Mouse (Mus musculus) layer of hippocampus, adult 11-12 months (tissue): Measurements from ENCODE around the gene Oosp1.

Source experiments
- DNase-seq: peaks from one replicate; pipeline ENCODE4 v3.0.0; 2022; ENCODE audit warnings: low spot score

Gene Oosp1

GRCm38 (mm10) chr19:11690839-11691238 is at the start of gene Oosp1:
TSS of gene Oosp1 (minus strand) at chr19:11691150.
- no peak for DNase-seq

GRCm38 (mm10) chr19:11736455-11736854 is 45.5 kb upstream of the Oosp1 start:
- DNase-seq: no peak

DNA sequence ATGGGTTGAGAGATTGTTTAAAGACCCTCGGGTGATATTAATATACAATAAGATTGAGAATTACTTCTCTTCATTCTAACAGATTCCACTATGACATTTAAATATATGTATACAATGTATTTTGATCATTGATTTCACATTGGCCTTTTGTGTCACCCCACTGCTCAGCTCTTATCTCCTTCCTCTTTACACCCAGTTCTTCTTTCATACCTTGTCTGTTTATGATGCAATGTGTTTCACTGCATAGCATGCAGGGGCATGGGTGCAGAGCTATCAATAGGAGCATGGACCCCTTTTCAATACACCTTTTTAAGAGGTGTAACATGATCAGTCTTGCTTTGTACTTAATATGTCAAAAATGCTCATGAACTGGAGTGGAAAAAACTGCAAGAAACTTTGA is 39.3 kb upstream of the Oosp1 start:
- DNase-seq: no peak

- no peak for DNase-seq
Observed at GRCm38 (mm10) chr19:11727304-11727703, 36.4 kb upstream of the Oosp1 start.

- no peak for DNase-seq
Observed at GRCm38 (mm10) chr19:11725915-11726314, 35.0 kb upstream of the Oosp1 start.

GRCm38 (mm10) chr19:11724275-11724674 is 33.3 kb upstream of the Oosp1 start:
- no peak for DNase-seq

GRCm38 (mm10) chr19:11723870-11724269 is 32.9 kb upstream of the Oosp1 start:
- DNase-seq: no peak

DNA sequence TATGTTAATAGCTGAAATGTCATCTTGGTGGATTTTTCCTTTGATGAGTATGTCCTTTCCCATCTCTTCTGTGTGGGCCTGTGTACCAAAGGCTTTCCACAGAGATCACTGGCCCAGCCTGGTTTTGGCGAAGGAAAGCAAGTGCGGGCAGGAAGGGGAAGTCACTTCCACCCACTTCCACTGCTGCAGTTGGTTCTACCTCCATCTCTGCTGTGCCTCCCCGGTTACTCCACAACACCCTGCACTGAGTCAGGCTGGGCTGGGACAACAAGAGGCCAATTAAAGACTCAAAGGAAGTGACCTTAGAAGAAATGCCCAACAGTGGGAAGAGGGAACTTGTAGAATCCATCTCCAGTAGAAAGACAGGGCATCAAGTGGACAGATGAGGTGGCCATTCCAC is 29.1 kb upstream of the Oosp1 start:
- DNase-seq: no peak

DNA sequence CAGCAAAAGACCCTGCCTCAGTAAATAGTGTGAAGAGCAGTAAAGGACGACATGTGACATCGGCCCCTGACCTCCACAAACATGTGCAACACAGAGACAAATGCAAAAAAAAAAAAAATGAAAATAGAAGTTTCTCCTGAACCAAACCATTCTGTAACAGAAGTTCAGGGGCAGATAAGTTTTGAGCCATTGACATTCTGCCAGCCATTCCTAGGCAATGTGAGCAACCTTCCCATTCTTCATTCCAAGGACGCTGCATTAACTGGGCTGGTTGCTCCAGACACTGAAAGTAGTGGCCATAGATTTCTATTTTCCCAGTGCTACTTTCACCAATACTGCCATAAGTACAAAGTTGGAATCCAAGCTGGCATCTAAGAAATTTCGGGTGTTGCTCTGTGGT is 21.5 kb upstream of the Oosp1 start:
- DNase-seq: no peak

- no peak for DNase-seq
Observed at GRCm38 (mm10) chr19:11698342-11698741, 7.4 kb upstream of the Oosp1 start.

DNA sequence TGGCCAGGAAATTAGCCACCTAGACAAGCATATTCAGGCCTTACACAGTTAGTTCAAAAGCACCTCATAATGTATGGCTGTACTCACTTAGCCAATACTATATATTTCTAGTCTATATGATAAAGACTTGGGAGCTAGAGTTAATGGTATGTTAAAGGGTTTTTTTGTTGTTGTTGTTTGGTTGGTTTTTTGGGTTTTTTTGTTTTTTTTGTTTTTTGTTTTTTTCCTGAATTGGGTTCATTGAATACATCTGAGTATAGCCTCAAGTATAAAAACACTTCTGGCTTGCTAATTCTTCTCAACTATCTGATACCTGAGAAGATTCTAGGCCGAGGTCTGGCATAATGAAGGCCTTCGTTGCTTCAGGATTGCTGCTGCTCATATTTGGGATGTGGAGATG is 5.8 kb upstream of the Oosp1 start, which contains the start of gene Oosp3:
TSS of gene Oosp3 (plus strand) at position 301 of the 400 bp plus-strand sequence.
- no peak for DNase-seq

GRCm38 (mm10) chr19:11691454-11691853 is 504 bp upstream of the Oosp1 start:
- no peak for DNase-seq

DNA sequence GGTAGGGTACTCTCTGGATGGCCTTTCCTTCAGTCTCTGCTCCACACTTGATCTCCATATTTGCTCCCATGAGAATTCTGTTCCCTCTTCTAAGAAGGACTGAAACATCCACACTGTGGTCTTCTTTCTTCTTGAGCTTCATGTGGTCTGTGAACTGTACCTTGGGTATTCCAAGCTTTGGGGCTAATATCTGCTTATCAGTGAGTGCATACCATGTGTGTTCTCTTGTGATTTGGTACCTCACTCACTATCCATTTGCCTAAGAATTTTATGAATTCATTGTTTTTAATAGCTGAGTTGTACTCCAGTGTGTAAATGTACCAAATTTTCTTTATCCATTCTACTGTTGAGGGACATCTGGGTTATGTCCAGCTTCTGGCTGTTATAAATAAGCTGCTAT is 29.4 kb downstream of the Oosp1 start:
- DNase-seq: no peak

GRCm38 (mm10) chr19:11660459-11660858 is 30.5 kb downstream of the Oosp1 start, which contains the start of gene Oosp2:
TSS of gene Oosp2 (minus strand) at chr19:11660559.
- DNase-seq: no peak

DNA sequence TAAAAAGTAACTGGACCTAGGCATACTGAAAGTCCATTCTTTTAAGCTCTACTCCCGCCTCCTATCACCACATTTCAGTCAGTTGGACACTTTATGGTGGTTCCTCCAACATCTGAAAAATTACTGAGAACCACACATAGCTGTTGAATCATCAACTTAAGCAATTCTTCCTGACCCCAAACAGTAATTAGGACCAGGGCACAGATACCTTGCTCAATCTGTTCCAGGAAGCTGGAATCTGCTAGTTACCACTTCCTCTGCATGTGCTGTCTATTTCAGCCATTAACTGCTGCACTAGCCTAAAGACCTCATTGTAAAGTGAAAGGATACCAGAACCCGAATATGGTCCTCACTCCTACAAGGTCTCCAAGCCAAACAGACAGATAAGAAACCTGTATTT is 31.8 kb downstream of the Oosp1 start:
- no peak for DNase-seq

DNA sequence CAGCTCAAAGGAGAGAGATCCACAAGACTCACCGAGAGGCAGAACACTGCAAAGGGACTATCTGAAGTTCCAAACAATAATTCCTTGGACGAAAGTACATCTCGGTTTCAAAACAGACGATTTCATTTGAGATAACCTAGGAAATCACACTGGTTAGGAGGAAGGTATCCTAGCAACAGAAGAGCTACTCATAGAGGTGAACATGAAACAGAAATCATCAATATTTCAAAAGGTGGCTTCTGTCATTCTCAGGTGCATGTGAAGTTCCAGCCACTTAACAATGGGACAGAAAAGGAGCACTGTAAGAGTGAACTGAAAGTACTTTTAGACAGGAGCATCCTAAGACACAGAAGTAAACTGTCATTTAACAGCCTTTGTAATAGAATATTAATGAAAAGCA is 41.4 kb downstream of the Oosp1 start:
- DNase-seq: no peak

GRCm38 (mm10) chr19:11646166-11646565 is 44.8 kb downstream of the Oosp1 start:
- DNase-seq: no peak

GRCm38 (mm10) chr19:11640732-11641131 is 50.2 kb downstream of the Oosp1 start, which contains the start of gene Ms4a3:
TSS of gene Ms4a3 (minus strand) at chr19:11640851.
- no peak for DNase-seq

- DNase-seq: no peak
Observed at GRCm38 (mm10) chr19:11639038-11639437, 51.9 kb downstream of the Oosp1 start.

GRCm38 (mm10) chr19:11635572-11635971 is 55.4 kb downstream of the Oosp1 start:
- DNase-seq: no peak

DNA sequence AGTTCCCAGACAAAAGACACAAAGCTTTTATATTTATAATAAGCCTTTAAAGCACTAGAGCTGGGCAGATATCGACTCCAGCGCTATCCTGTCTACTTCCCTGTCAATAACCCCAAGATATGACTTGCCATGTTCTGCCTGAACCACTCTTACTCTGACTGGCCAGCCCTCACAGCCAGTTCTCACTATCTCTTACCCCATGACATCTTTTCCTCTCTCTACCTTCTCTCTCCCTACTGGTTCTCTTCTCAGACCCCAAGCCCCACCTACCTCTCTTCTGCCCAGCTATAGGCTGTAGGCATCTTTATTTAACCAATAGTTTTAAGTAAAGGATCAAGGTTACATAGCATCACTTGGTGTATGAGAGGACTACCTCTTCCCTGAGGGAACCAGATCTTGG is 56.6 kb downstream of the Oosp1 start:
- DNase-seq: no peak

DNA sequence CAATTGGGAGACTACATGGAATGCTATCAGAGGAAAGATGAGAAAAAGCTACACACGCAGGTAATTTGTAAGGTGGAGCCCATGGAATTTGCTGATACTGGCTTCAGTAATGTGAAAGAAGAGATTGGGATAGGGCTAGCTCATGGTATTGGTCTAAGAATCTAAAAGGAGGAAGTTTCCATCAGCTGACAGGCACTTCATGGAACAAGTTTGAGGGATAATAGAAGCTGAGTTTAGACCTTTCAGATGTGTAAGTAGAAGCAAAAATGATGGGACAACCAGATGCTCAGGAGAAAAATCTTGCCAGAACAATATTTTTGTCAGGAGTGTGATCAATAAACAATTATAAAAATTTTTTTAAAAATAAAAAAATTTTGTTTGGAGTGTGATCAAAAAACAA is 57.2 kb downstream of the Oosp1 start:
- DNase-seq: no peak

- no peak for DNase-seq
Observed at GRCm38 (mm10) chr19:11625231-11625630, 65.7 kb downstream of the Oosp1 start.

GRCm38 (mm10) chr19:11624800-11625199 is 66.2 kb downstream of the Oosp1 start:
- DNase-seq: no peak

GRCm38 (mm10) chr19:11623551-11623950 is 67.4 kb downstream of the Oosp1 start, which contains the start of gene Ms4a2:
TSS of gene Ms4a2 (minus strand) at chr19:11623719.
- DNase-seq: no peak
